Mouse (Mus musculus): ENCODE measurements around the gene Ddx52. TPM values are rescaled to one million over a fixed set of nuclear protein-coding genes. Genes with fewer than 3 reads are reported as not detected.

Ddx52 gene
- total RNA-seq, 2 experiments from 2014 or later = 13.1 to 16.4 TPM

Other genes with a start within 250 kb of the Ddx52 start
- not detected for gene Wfdc17, start 238.1 kb upstream of the Ddx52 start, total RNA-seq (2021)
- under 1 TPM; 0.69 to 0.96 TPM for gene Wfdc18, start 233.0 kb upstream of the Ddx52 start, total RNA-seq (2021)
- not detected for gene Wfdc21, start 195.1 kb upstream of the Ddx52 start, total RNA-seq (2021)
- gene Heatr6, start 188.4 kb upstream of the Ddx52 start, total RNA-seq (2021) = 10 to 100 TPM; 15.0 to 16.0 TPM
- under 1 TPM; 0.27 to 0.43 TPM for gene Hnf1b, start 92.0 kb upstream of the Ddx52 start, total RNA-seq (2021)
- gene Synrg, start 22.4 kb downstream of the Ddx52 start, total RNA-seq (2021) = 10 to 100 TPM; 66.6 to 70.6 TPM
- gene Dusp14, start 127.2 kb downstream of the Ddx52 start, total RNA-seq (2021) = 10 to 100 TPM; 33.5 to 35.0 TPM
- 10 to 100 TPM; 30.4 to 30.8 TPM for gene Tada2a, start 187.5 kb downstream of the Ddx52 start, total RNA-seq (2021)
- gene Acaca, start 187.6 kb downstream of the Ddx52 start, total RNA-seq (2021) = 10 to 100 TPM; 68.3 to 70.7 TPM
- not detected for gene Gm11437, start 225.4 kb downstream of the Ddx52 start, total RNA-seq (2021)

Measured in layer of hippocampus, adult 18-20 months (tissue).